Mouse (Mus musculus) cerebellum, adult 9-11 months (tissue): ENCODE measurements at regions not wholly inside any gene's neighbourhood (a gene's known extent, or its start where the extent isn't known, plus 50 kb on each side); places are given as distances from the start of the nearest gene placed in this dataset.
"Not testable (repeated sequence)": the region's sequence is repeated elsewhere in the genome, so short reads cannot be mapped to it uniquely, and the experiment has no call there.

Source experiments
- DNase-seq: peaks from one replicate; pipeline ENCODE4 v3.0.0; 2022

GRCm38 (mm10) chr13:70015183-70015582, 213.0 kb downstream of the Med10 start:
- no peak for DNase-seq

- DNase-seq = no peak
Observed at GRCm38 (mm10) chr13:70017535-70017934, 215.3 kb downstream of the Med10 start.

- DNase-seq = no peak
Observed at GRCm38 (mm10) chr13:70019999-70020838, 218.0 kb downstream of the Med10 start.

GRCm38 (mm10) chr13:70033249-70033648, 231.1 kb downstream of the Med10 start:
- DNase-seq = no peak

GRCm38 (mm10) chr13:70033763-70034162, 231.6 kb downstream of the Med10 start:
- no peak for DNase-seq

GRCm38 (mm10) chr13:70037985-70038667, 235.9 kb downstream of the Med10 start:
- DNase-seq = no peak

GRCm38 (mm10) chr13:70057920-70058319, 255.7 kb downstream of the Med10 start:
- no peak for DNase-seq

GRCm38 (mm10) chr13:70061363-70061945, 259.3 kb downstream of the Med10 start:
- DNase-seq = no peak

- DNase-seq = no peak
Observed at GRCm38 (mm10) chr13:70073655-70074054, 271.5 kb downstream of the Med10 start.

- no peak for DNase-seq
Observed at GRCm38 (mm10) chr13:70075353-70075752, 273.2 kb downstream of the Med10 start.

GRCm38 (mm10) chr13:70081108-70081507, 278.9 kb downstream of the Med10 start:
- no peak for DNase-seq

- DNase-seq = no peak
Observed at GRCm38 (mm10) chr13:70092886-70093285, 290.7 kb downstream of the Med10 start.

GRCm38 (mm10) chr13:70093970-70094369, 291.8 kb downstream of the Med10 start:
- no peak for DNase-seq

- no peak for DNase-seq
Observed at GRCm38 (mm10) chr13:70096430-70097301, 294.5 kb downstream of the Med10 start.

- not testable (repeated sequence) for DNase-seq
Observed at GRCm38 (mm10) chr13:70100091-70100490, 297.9 kb downstream of the Med10 start.

GRCm38 (mm10) chr13:70103021-70103420, 300.8 kb downstream of the Med10 start:
- DNase-seq = no peak

- not testable (repeated sequence) for DNase-seq
Observed at GRCm38 (mm10) chr13:70103491-70103890, 301.3 kb downstream of the Med10 start.

GRCm38 (mm10) chr13:70103903-70104302, 301.7 kb downstream of the Med10 start:
- no peak for DNase-seq

- no peak for DNase-seq
Observed at GRCm38 (mm10) chr13:70115576-70115975, 313.4 kb downstream of the Med10 start.

GRCm38 (mm10) chr13:70124860-70125545, 322.8 kb downstream of the Med10 start:
- no peak for DNase-seq

GRCm38 (mm10) chr13:70127310-70127709, 325.1 kb downstream of the Med10 start:
- DNase-seq = no peak

- no peak for DNase-seq
Observed at GRCm38 (mm10) chr13:70134544-70134943, 332.3 kb downstream of the Med10 start.
